Mouse (Mus musculus) forebrain, embryonic 13.5 days (tissue): ENCODE data around the gene Sfrp5. TPM values are rescaled to one million over a fixed set of nuclear protein-coding genes. Genes with fewer than 3 reads are reported as not detected.
A peak's percentile ranks its signal among the peaks of the same experiment; 100 is the strongest.

Experiments used
- ATAC-seq: fragments of 200-750 bp; cut with Nextera tagmentation; 2 replicates; pipeline ENCODE4 v1.8.0; 2017
- H3K27ac ChIP-seq: fragments of 300-500 bp; sonication (generic); 2 replicates; pipeline ENCODE4 v1.5.1; 2015; ENCODE audit warnings: inconsistent platforms, mild to moderate bottlenecking, moderate library complexity
- H3K27me3 ChIP-seq: fragments of 300-500 bp; sonication (generic); 2 replicates; pipeline ENCODE4 v1.6.1; 2015; ENCODE audit warnings: mild to moderate bottlenecking, inconsistent platforms
- H3K36me3 ChIP-seq: fragments of 300-500 bp; sonication (generic); 2 replicates; pipeline ENCODE4 v1.6.1; 2015; ENCODE audit warnings: mild to moderate bottlenecking, inconsistent platforms; ENCODE audit not compliant: poor library complexity, severe bottlenecking
- H3K4me1 ChIP-seq: fragments of 300-500 bp; sonication (generic); 2 replicates; pipeline ENCODE4 v1.6.1; 2015; ENCODE audit warnings: inconsistent platforms
- H3K4me2 ChIP-seq: fragments of 300-500 bp; sonication (generic); 2 replicates; pipeline ENCODE4 v1.6.1; 2015; ENCODE audit warnings: inconsistent platforms, mild to moderate bottlenecking, moderate library complexity
- H3K4me3 ChIP-seq: fragments of 300-500 bp; sonication (generic); 2 replicates; pipeline ENCODE4 v1.5.1; 2015; ENCODE audit warnings: mild to moderate bottlenecking, inconsistent platforms
- H3K9ac ChIP-seq: fragments of 300-500 bp; sonication (generic); 2 replicates; pipeline ENCODE4 v1.6.1; 2015; ENCODE audit warnings: mild to moderate bottlenecking, inconsistent platforms
- H3K9me3 ChIP-seq: fragments of 300-500 bp; sonication (generic); replicated peaks from 2 replicates; pipeline ENCODE4 v1.6.1; 2016; ENCODE audit warnings: inconsistent platforms
- WGBS: fragments of 180-500 bp; shearing (Covaris S2); methylation state at CpG from one replicate; pipeline ENCODE4 v1.1.7; 2015; 5-methylcytosine and 5-hydroxymethylcytosine counted together
- polyA plus RNA-seq: library from polyadenylated mRNA; unstranded; fragments of >200 nt; fragmentation: Nextera tagmentation; extraction: Ambion mirVana; gene quantifications from 2 replicates; pipeline ENCODE4 v1.2.1, GENCODE M21; 2015

Gene Sfrp5
- polyA plus RNA-seq, result 0.21 TPM in 1 of 2 replicates, not detected in the other

GRCm38 (mm10) chr19:42201696-42202381 is at the start of gene Sfrp5:
Gene Sfrp5, minus strand, starts transcription at chr19:42202252.
- Histone ChIP-seq H3K36me3 (no peaks in the 10 kb centered on the region), H3K4me2 (peak within 1 kb of the TSS; percentile 55), H3K9ac (peak within 1 kb of the TSS; percentile 40; the same call in 1 of the 2 replicates), H3K27me3 (peaks cover 68% of the 10 kb centered on the region), H3K4me1 (peaks cover 13% of the 10 kb centered on the region), H3K4me3 (peak within 1 kb of the TSS; percentile 31), H3K27ac (no peak within 1 kb of the TSS), H3K9me3 (no peaks in the 10 kb centered on the region)
- ATAC-seq, result peak; percentile 28; the same call in 1 of the 2 replicates
- 1% methylated on average over 43 of the region's 60 CpGs for whole genome bisulfite sequencing

GRCm38 (mm10) chr19:42249976-42250914 is 48.2 kb upstream of the Sfrp5 start:
- WGBS, result 67% methylated on average over 11 of the region's 11 CpGs
- H3K4me2 ChIP-seq, result no peak overlapping the region
- no peak overlapping the region for H3K27ac ChIP-seq
- H3K4me3 ChIP-seq, result no peak overlapping the region
- H3K36me3 ChIP-seq, result no peaks in the 10 kb centered on the region
- no peak for ATAC-seq
- H3K9ac ChIP-seq, result no peak overlapping the region
- H3K9me3 ChIP-seq, result no peaks in the 10 kb centered on the region
- peaks cover 24% of the 10 kb centered on the region for H3K27me3 ChIP-seq
- H3K4me1 ChIP-seq, result peaks cover 7% of the 10 kb centered on the region

GRCm38 (mm10) chr19:42247519-42247918 is 45.5 kb upstream of the Sfrp5 start, which contains the start of gene Golga7b:
Gene Golga7b, plus strand, starts transcription at chr19:42247574.
- no peaks in the 10 kb centered on the region for H3K9me3 ChIP-seq
- 0 out of 2 replicates have a peak, but pooled peaks cover 3% of the 10 kb centered on the region for H3K4me1 ChIP-seq
- no peak within 1 kb of the TSS for H3K27ac ChIP-seq
- H3K4me2 ChIP-seq, result no peak within 1 kb of the TSS
- no peak within 1 kb of the TSS for H3K9ac ChIP-seq
- 0 out of 2 replicates have a peak, but pooled peaks cover 6% of the 10 kb centered on the region for H3K27me3 ChIP-seq
- H3K4me3 ChIP-seq, result no peak within 1 kb of the TSS
- H3K36me3 ChIP-seq, result no peaks in the 10 kb centered on the region
- ATAC-seq, result no peak
- 87% methylated on average over 3 of the region's 3 CpGs for WGBS

GRCm38 (mm10) chr19:42246626-42247025 is 44.6 kb upstream of the Sfrp5 start:
- H3K27me3 ChIP-seq, result 0 out of 2 replicates have a peak, but pooled peaks cover 6% of the 10 kb centered on the region
- no peak for ATAC-seq
- H3K4me2 ChIP-seq, result no peak overlapping the region
- no peaks in the 10 kb centered on the region for H3K9me3 ChIP-seq
- no peak overlapping the region for H3K27ac ChIP-seq
- H3K4me1 ChIP-seq, result 0 out of 2 replicates have a peak, but pooled peaks cover 3% of the 10 kb centered on the region
- WGBS, result 48% methylated on average over 5 of the region's 5 CpGs
- H3K4me3 ChIP-seq, result no peak overlapping the region
- H3K9ac ChIP-seq, result no peak overlapping the region
- no peaks in the 10 kb centered on the region for H3K36me3 ChIP-seq

GRCm38 (mm10) chr19:42243401-42243800 is 41.3 kb upstream of the Sfrp5 start:
- H3K9ac ChIP-seq, result no peak overlapping the region
- 0 out of 2 replicates have a peak, but pooled peaks cover 6% of the 10 kb centered on the region for H3K27me3 ChIP-seq
- no peak overlapping the region for H3K4me3 ChIP-seq
- no peak for ATAC-seq
- peaks cover 3% of the 10 kb centered on the region for H3K4me1 ChIP-seq
- H3K36me3 ChIP-seq, result no peaks in the 10 kb centered on the region
- H3K27ac ChIP-seq, result no peak overlapping the region
- WGBS, result 67% methylated on average over 3 of the region's 3 CpGs
- H3K9me3 ChIP-seq, result no peaks in the 10 kb centered on the region
- no peak overlapping the region for H3K4me2 ChIP-seq

GRCm38 (mm10) chr19:42240881-42241280 is 38.8 kb upstream of the Sfrp5 start:
- no peak overlapping the region for H3K9ac ChIP-seq
- H3K27ac ChIP-seq, result no peak overlapping the region
- no peak overlapping the region for H3K4me3 ChIP-seq
- no peak for ATAC-seq
- H3K4me1 ChIP-seq, result peaks cover 12% of the 10 kb centered on the region
- no peaks in the 10 kb centered on the region for H3K9me3 ChIP-seq
- 59% methylated on average over 8 of the region's 8 CpGs for WGBS
- H3K4me2 ChIP-seq, result no peak overlapping the region
- no peaks in the 10 kb centered on the region for H3K36me3 ChIP-seq
- H3K27me3 ChIP-seq, result no peaks in the 10 kb centered on the region

GRCm38 (mm10) chr19:42238341-42238715 is 36.3 kb upstream of the Sfrp5 start:
- Histone ChIP-seq H3K36me3 (no peaks in the 10 kb centered on the region), H3K27me3 (no peaks in the 10 kb centered on the region), H3K9me3 (no peaks in the 10 kb centered on the region), H3K4me2 (no peak overlapping the region), H3K9ac (no peak overlapping the region), H3K4me1 (peaks cover 12% of the 10 kb centered on the region), H3K27ac (peak overlapping the region; percentile 65; the same call in 1 of the 2 replicates), H3K4me3 (no peak overlapping the region)
- no peak for ATAC-seq
- WGBS, result 76% methylated on average over 7 of the region's 7 CpGs

GRCm38 (mm10) chr19:42237602-42238340 is 35.7 kb upstream of the Sfrp5 start:
- no peak overlapping the region for H3K4me3 ChIP-seq
- no peak overlapping the region for H3K9ac ChIP-seq
- H3K27ac ChIP-seq, result peak overlapping the region; percentile 65
- H3K36me3 ChIP-seq, result no peaks in the 10 kb centered on the region
- no peaks in the 10 kb centered on the region for H3K27me3 ChIP-seq
- peaks cover 12% of the 10 kb centered on the region for H3K4me1 ChIP-seq
- 18% methylated on average over 4 of the region's 4 CpGs for WGBS
- H3K9me3 ChIP-seq, result no peaks in the 10 kb centered on the region
- H3K4me2 ChIP-seq, result no peak overlapping the region
- ATAC-seq, result peak; percentile 57; the same call in 1 of the 2 replicates

GRCm38 (mm10) chr19:42230986-42231385 is 28.9 kb upstream of the Sfrp5 start:
- Histone ChIP-seq H3K4me3 (no peak overlapping the region), H3K4me2 (no peak overlapping the region), H3K4me1 (peaks cover 9% of the 10 kb centered on the region; the same call in 1 of the 2 replicates), H3K36me3 (no peaks in the 10 kb centered on the region), H3K9me3 (no peaks in the 10 kb centered on the region), H3K27ac (no peak overlapping the region), H3K9ac (no peak overlapping the region), H3K27me3 (no peaks in the 10 kb centered on the region)
- WGBS, result 87% methylated on average over 13 of the region's 13 CpGs
- no peak for ATAC-seq

GRCm38 (mm10) chr19:42230288-42230568 is 28.2 kb upstream of the Sfrp5 start:
- ATAC-seq, result no peak
- H3K4me3 ChIP-seq, result no peak overlapping the region
- H3K9ac ChIP-seq, result no peak overlapping the region
- no peaks in the 10 kb centered on the region for H3K27me3 ChIP-seq
- H3K27ac ChIP-seq, result no peak overlapping the region
- no peak overlapping the region for H3K4me2 ChIP-seq
- 75% methylated on average over 5 of the region's 5 CpGs for WGBS
- H3K36me3 ChIP-seq, result no peaks in the 10 kb centered on the region
- H3K4me1 ChIP-seq, result peaks cover 9% of the 10 kb centered on the region; the same call in 1 of the 2 replicates
- no peaks in the 10 kb centered on the region for H3K9me3 ChIP-seq

GRCm38 (mm10) chr19:42229499-42230287 is 27.6 kb upstream of the Sfrp5 start:
- no peaks in the 10 kb centered on the region for H3K27me3 ChIP-seq
- peaks cover 9% of the 10 kb centered on the region; the same call in 1 of the 2 replicates for H3K4me1 ChIP-seq
- WGBS, result 77% methylated on average over 17 of the region's 17 CpGs
- H3K9me3 ChIP-seq, result no peaks in the 10 kb centered on the region
- no peak for ATAC-seq
- H3K36me3 ChIP-seq, result no peaks in the 10 kb centered on the region
- H3K9ac ChIP-seq, result no peak overlapping the region
- no peak overlapping the region for H3K4me2 ChIP-seq
- no peak overlapping the region for H3K4me3 ChIP-seq
- no peak overlapping the region for H3K27ac ChIP-seq
